Mouse (Mus musculus): Measurements from ENCODE around the gene Cstb. TPM values are rescaled to one million over a fixed set of nuclear protein-coding genes. Genes with fewer than 3 reads are reported as not detected.
A peak's percentile ranks its signal among the peaks of the same experiment; 100 is the strongest.

The Cstb gene
- total RNA-seq (2021): 100 to 1,000 TPM; 317 to 349 TPM
- long read RNA-seq, experiment 1, transcript Cstb-201 (3 exons, 603 nt): major isoform, 108 of 110 reads
- long read RNA-seq, experiment 1, partial matches to known transcripts: 0 of 110 reads
- long read RNA-seq, experiment 1, other reads (novel, unspliced or antisense): 2 of 110 reads
- long read RNA-seq, experiment 2, transcript Cstb-201 (3 exons, 603 nt): major isoform, 424 of 456 reads
- long read RNA-seq, experiment 2, partial matches to known transcripts: 31 of 456 reads
- long read RNA-seq, experiment 2, other reads (novel, unspliced or antisense): 1 of 456 reads

GRCm38 (mm10) chr10:78425181-78426041, at the start of gene Cstb:
Cstb (plus strand) TSS chr10:78425669.
- peak; percentile 87 to 90 for DNase-seq (ENCODE audit: low spot score in 2 of 2)

DNA sequence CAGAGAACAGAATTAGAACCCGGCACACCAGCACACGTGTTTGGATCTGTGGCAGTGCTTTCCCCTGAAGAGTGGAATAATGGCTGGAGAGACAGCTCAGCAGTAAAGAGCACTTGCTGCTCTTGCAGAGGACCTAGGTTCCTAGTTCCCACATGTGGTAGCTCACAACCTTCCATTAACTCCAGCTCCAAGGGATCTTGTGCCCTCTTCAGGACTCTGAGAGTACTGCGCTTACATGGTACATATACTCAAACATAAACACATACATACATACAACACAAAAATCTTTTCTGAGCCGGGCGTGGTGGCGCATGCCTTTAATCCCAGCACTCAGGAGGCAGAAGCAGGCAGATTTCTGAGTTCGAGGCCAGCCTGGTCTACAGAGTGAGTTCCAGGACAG, 47.0 kb upstream of the Cstb start:
- no peak for DNase-seq (ENCODE audit: low spot score in 2 of 2)

DNA sequence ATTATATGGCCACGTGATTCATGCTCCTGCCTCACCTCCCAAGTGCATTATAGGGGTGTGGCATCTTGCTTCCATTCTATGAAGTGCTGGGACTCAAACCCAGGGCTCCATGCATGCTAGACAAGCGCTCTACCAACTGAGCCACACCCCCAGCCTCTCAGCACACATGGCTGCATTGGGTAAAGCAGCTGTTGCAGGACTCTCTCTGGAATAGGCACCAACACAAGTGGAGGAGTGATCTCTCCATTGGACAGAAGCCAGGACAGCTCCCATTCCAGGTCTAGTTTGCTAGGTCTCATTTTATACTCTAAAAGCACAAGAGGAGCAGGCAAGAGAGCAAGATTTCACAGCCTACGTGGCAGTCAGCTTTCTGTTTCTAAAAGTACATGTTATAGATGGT, 41.9 kb upstream of the Cstb start:
- no peak for DNase-seq (ENCODE audit: low spot score in 2 of 2)

DNA sequence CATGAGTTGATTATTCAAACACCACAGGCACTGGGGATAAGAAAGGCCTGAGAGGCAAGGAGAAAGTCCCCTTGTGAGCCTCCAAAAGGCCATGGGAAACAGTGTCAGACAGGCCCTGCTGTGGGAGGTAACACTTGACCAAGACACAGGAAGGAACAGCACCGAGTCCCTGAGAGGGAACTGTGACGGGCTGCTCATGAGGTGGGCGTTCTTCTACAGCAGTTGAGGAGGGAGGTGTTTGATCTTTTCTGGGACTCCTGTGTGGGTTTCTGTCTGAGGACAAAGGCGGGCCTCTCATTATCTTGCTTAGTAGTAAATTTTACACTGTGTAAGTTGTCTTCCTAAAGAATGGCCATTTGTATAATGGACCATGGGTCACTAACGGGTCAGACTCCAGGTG, 39.9 kb upstream of the Cstb start:
- no peak for DNase-seq (ENCODE audit: low spot score in 2 of 2)

GRCm38 (mm10) chr10:78388216-78388980, 37.1 kb upstream of the Cstb start:
- DNase-seq (ENCODE audit: low spot score in 2 of 2): no peak

DNA sequence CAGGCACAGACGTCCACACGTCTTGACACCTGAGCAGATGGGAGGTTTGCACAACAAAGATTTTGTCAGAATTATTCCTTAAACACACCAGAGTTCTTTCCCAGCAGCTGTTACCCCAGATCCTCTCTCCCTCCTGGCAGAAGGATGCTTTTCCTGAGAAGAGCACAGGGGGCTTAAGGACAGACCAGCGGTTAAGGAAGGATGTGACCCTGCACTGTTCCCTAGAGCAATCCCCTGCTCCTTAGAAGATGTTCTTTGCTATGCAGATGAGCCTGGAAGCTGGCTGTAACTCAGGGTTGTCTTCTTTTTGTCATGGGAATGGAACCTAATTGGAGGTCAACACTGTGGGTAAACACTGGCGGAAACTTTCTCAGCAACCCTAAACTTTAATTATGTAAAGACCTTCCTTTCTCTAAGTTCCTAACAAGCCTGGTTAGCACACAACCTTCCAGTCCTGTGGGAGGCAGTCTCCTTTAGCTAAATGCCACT, 34.4 kb upstream of the Cstb start:
- DNase-seq (ENCODE audit: low spot score in 2 of 2): no peak

DNA sequence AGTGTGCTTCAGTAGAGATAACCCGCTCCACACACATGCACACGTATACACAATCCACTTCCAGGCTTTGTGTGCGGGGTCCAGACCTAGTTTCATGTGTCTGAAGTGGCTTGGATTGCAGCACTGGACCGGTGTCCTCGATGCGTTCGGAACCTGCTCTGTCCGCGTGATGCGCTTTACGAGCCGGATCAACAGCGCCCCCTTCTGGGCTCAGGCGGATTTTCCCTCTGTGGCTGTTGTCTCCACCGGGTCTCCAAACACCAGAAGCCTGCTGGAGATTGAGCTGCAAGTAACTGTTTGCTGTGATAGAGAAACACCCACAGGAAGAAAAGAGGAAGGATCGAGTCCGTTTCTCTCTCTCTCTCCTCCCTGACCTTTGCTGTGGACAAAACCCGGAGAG, 33.4 kb upstream of the Cstb start:
- peak; percentile 83 to 85 for DNase-seq (ENCODE audit: low spot score in 2 of 2)

DNA sequence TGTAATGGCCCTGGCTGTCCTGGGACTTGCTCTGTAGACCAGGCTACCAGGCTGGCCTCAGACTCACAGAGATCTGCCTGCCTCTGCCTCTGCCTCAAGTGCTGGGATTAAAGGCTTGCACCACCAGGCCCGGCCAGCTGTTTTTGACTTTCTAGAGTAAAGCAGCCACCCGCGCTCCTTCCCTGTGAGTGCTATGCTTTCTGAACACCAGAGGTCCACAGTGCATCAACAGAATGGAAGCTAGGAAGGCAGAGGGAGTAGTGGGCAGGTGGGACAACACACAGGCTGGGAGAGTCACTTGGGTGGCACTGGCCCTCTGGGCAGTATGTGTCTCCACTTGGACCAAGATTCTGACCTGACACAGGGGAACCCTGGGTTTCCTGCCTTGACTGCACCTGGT, 30.1 kb upstream of the Cstb start:
- no peak for DNase-seq (ENCODE audit: low spot score in 2 of 2)

GRCm38 (mm10) chr10:78395819-78396624, 29.4 kb upstream of the Cstb start:
- peak; percentile 96 to 97 for DNase-seq (ENCODE audit: low spot score in 2 of 2)

DNA sequence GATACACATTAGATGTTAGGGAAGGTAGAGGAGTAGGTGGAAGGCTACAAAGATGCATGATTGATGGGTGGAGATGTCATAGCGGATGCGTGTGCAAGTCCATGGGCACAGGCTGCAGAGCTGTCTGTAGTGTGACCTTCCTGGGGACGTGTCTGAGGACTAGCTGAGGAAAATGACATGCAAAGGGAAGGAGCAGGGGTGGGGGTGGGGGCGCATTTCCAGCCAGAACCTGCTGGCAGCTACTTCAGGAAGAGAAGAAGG, 28.9 kb upstream of the Cstb start:
- DNase-seq (ENCODE audit: low spot score in 2 of 2): no peak

- peak in 1 of 2 experiments; percentile 31 for DNase-seq (ENCODE audit: low spot score in 2 of 2)
Measured at GRCm38 (mm10) chr10:78399090-78399657, 26.3 kb upstream of the Cstb start.

- no peak for DNase-seq (ENCODE audit: low spot score in 2 of 2)
Measured at GRCm38 (mm10) chr10:78401127-78401526, 24.3 kb upstream of the Cstb start.

- no peak for DNase-seq (ENCODE audit: low spot score in 2 of 2)
Measured at GRCm38 (mm10) chr10:78402301-78402922, 23.1 kb upstream of the Cstb start.

GRCm38 (mm10) chr10:78406152-78406551, 19.3 kb upstream of the Cstb start:
- DNase-seq (ENCODE audit: low spot score in 2 of 2): no peak

GRCm38 (mm10) chr10:78407132-78407531, 18.3 kb upstream of the Cstb start:
- no peak for DNase-seq (ENCODE audit: low spot score in 2 of 2)

- no peak for DNase-seq (ENCODE audit: low spot score in 2 of 2)
Measured at GRCm38 (mm10) chr10:78409035-78409788, 16.3 kb upstream of the Cstb start.

- DNase-seq (ENCODE audit: low spot score in 2 of 2): no peak
Measured at GRCm38 (mm10) chr10:78411851-78412250, 13.6 kb upstream of the Cstb start.

DNA sequence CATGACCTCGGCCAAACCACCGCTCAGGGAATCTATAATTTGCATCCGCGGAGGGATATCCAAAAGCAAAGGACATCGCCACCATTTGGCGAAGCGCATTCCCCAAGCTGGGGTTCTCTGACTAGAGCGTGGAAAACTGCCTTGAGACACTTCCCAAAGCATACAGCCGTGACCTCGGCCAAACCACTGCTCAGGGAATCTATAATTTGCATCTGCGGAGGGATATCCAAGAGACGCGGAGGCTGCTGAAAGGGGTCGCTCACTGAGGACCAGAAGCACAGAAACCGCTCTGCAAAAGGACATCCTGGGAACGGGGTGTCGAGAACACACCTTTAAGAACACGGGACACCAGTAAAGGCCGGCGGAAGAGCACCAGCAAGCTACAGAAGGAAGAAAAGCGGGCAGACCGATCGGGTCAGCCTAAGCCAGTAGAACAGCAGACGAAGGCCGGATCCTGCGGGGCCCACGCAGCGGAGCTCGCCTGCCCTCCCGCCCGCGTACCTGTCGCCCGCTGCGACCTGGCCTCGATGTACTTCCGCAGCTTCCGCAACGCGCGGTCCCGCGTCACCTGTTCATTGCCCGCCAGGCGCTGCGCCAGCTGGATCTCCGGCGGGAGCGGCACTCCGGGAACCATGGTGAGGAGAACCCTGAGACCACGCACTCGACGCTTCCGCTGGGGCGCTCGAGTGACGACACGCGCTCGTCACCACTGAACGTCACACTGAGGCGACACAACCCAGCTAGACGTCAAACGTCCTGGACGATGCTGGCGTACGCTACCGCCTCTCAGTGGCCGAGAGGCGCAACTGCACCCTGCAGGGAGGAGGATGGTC, 12.9 kb upstream of the Cstb start, which contains the start of gene Rrp1:
TSS of gene Rrp1 (minus strand) at position 725 of the 833 bp plus-strand sequence.
- DNase-seq (ENCODE audit: low spot score in 2 of 2): peak; percentile 96 to 97

All from adrenal gland, adult 18-20 months (tissue).